Mouse (Mus musculus): ENCODE results near the gene Ccn6. TPM values are rescaled to one million over a fixed set of nuclear protein-coding genes. Genes with fewer than 3 reads are reported as not detected.
A peak's percentile ranks its signal among the peaks of the same experiment; 100 is the strongest.

The Ccn6 gene
- polyA plus RNA-seq, 1 experiment from 2014 or later, result 0.56 TPM

DNA sequence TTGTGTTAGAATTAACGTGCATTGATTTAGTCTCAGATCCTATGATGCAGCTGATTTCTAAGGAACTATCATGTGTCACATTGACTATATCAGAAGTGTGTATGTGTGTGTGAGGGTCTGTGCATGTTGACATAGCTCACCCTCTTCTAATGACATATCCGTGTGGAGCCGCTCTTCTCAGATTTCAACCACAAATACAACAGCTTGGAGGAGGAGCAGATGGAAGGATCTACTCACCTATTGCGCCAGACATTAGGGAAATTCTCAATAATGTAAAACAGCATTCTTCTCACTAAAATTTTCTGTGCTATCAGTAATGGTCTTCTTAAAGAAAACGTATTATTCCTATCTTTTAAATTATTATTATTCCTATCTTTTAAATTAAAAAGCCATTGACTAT is 6.9 kb downstream of the Ccn6 start:
- Histone ChIP-seq H3K9me3 (ENCODE audit: control insufficient read depth, low read length) (no peaks in the 10 kb centered on the region), H3K4me2 (ENCODE audit: low read depth, low read length) (no peak overlapping the region), H3K9ac (ENCODE audit: low read depth, low read length) (no peak overlapping the region), H3K4me1 (ENCODE audit: control insufficient read depth, insufficient read depth, low read length) (no peaks in the 10 kb centered on the region), H3K27me3 (replicated peaks; ENCODE audit: control insufficient read depth, insufficient read depth, low read length) (no peaks in the 10 kb centered on the region), H3K27ac (replicated peaks; ENCODE audit: low read depth, low read length) (no peak overlapping the region), H3K36me3 (ENCODE audit: control insufficient read depth, insufficient read depth, low read length) (no peaks in the 10 kb centered on the region), H3K4me3 (ENCODE audit: low read depth, low read length) (no peak overlapping the region)
- ATAC-seq (ENCODE audit: low read depth), result peak; percentile 20; the same call in 1 of the 2 replicates
- no peak for DNase-seq (ENCODE audit: low spot score)
- WGBS, result 69% methylated on average over 5 of the region's 5 CpGs

DNA sequence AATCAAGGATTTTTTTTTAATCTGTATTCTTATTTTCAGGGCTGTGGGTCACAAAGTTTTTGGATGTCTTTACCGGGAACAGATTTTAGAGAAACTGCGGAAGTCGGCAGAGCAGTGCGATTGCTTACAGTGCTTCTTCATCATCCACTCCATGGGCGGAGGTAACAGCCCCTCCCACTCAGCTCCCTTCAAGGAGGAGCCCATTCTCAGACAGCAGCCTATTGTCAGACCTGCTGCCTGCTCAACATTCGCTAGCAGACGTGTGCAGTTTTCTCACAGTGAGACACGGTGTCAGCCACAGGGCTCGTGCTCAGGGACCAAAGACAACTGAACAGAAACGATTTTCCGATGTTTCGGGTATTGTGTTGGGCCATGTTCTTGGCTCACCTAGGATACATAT is 21.4 kb downstream of the Ccn6 start:
- H3K4me3 ChIP-seq (ENCODE audit: low read depth, low read length), result no peak overlapping the region
- H3K4me1 ChIP-seq (ENCODE audit: control insufficient read depth, insufficient read depth, low read length), result no peaks in the 10 kb centered on the region
- no peaks in the 10 kb centered on the region for H3K27me3 ChIP-seq (replicated peaks; ENCODE audit: control insufficient read depth, insufficient read depth, low read length)
- 88% methylated on average over 12 of the region's 12 CpGs for WGBS
- no peak overlapping the region for H3K27ac ChIP-seq (replicated peaks; ENCODE audit: low read depth, low read length)
- H3K4me2 ChIP-seq (ENCODE audit: low read depth, low read length), result no peak overlapping the region
- H3K9ac ChIP-seq (ENCODE audit: low read depth, low read length), result no peak overlapping the region
- H3K9me3 ChIP-seq (ENCODE audit: control insufficient read depth, low read length), result no peaks in the 10 kb centered on the region
- DNase-seq (ENCODE audit: low spot score) (no peak), ATAC-seq (ENCODE audit: low read depth) (no peak)
- H3K36me3 ChIP-seq (ENCODE audit: control insufficient read depth, insufficient read depth, low read length), result peaks cover 83% of the 10 kb centered on the region

DNA sequence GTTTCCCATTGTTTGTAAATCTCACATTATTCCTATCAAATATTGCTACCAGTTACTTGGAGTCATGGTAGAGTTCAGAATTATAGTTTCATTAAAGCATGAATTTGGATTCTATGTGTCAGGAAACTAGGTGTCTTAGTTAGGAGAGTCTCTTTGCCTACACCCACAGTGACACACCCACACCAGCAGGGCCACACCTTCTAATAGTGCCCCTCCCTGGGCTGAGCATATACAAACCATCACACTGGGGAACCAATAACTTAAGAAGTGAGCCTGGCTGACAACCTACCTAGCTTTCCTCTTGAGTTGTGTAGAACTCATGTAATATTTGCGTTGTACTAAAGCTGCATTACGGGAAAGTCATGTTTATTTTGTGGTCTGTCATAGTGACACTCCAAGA is 22.2 kb downstream of the Ccn6 start:
- no peaks in the 10 kb centered on the region for H3K27me3 ChIP-seq (replicated peaks; ENCODE audit: control insufficient read depth, insufficient read depth, low read length)
- WGBS, result 97% methylated on average over 2 of the region's 2 CpGs
- no peaks in the 10 kb centered on the region for H3K9me3 ChIP-seq (ENCODE audit: control insufficient read depth, low read length)
- H3K9ac ChIP-seq (ENCODE audit: low read depth, low read length), result no peak overlapping the region
- ATAC-seq (ENCODE audit: low read depth), result no peak
- H3K36me3 ChIP-seq (ENCODE audit: control insufficient read depth, insufficient read depth, low read length), result peaks cover 77% of the 10 kb centered on the region
- H3K4me3 ChIP-seq (ENCODE audit: low read depth, low read length), result no peak overlapping the region
- no peak overlapping the region for H3K4me2 ChIP-seq (ENCODE audit: low read depth, low read length)
- DNase-seq (ENCODE audit: low spot score), result no peak
- no peak overlapping the region for H3K27ac ChIP-seq (replicated peaks; ENCODE audit: low read depth, low read length)
- no peaks in the 10 kb centered on the region for H3K4me1 ChIP-seq (ENCODE audit: control insufficient read depth, insufficient read depth, low read length)

DNA sequence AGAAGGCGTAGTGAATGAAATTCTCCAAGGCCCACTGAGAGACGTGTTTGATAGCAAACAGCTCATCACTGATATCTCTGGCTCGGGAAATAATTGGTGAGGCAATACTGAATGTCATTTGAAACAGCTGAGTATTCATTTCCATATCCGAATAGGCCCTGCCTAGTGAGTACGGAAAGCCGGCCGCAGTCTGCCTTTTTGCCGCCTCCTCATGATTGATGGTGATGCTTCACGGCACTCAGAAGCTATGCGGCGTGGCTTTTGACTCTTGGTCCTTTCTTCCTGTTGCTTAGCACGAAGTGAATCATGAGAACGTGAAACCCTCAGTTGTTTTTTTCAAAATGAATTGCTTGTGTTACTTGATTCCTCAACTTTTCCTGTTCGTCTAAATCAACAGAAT is 22.8 kb downstream of the Ccn6 start:
- Histone ChIP-seq H3K4me2 (ENCODE audit: low read depth, low read length) (no peak overlapping the region), H3K9ac (ENCODE audit: low read depth, low read length) (no peak overlapping the region), H3K4me3 (ENCODE audit: low read depth, low read length) (no peak overlapping the region), H3K27me3 (replicated peaks; ENCODE audit: control insufficient read depth, insufficient read depth, low read length) (no peaks in the 10 kb centered on the region), H3K9me3 (ENCODE audit: control insufficient read depth, low read length) (no peaks in the 10 kb centered on the region), H3K36me3 (ENCODE audit: control insufficient read depth, insufficient read depth, low read length) (peaks cover 72% of the 10 kb centered on the region), H3K27ac (replicated peaks; ENCODE audit: low read depth, low read length) (no peak overlapping the region), H3K4me1 (ENCODE audit: control insufficient read depth, insufficient read depth, low read length) (peaks cover 5% of the 10 kb centered on the region; the same call in 1 of the 2 replicates)
- DNase-seq (ENCODE audit: low spot score) (no peak), ATAC-seq (ENCODE audit: low read depth) (no peak)
- WGBS, result 79% methylated on average over 14 of the region's 14 CpGs

DNA sequence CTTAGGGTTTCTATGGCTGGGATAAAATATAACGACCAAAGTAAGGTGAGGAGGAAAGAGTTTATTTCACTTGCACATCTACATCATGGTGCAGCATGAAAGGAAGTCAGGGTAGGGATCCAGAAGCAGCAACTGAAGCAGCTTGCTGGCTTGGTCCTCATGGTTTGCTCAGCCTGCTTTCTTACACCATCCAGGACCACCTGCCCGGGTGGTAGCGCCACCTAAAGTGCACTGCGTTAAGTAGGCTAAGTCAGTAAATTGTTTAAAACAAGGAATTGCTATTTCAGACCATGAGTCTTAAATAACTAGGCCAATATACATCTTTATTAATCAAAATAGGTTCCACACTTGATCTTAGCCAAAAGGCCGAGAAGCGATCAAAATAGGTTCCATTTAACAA is 24.8 kb downstream of the Ccn6 start:
- WGBS, result 89% methylated on average over 6 of the region's 6 CpGs
- Histone ChIP-seq H3K4me1 (ENCODE audit: control insufficient read depth, insufficient read depth, low read length) (peaks cover 12% of the 10 kb centered on the region), H3K27ac (replicated peaks; ENCODE audit: low read depth, low read length) (no peak overlapping the region), H3K9me3 (ENCODE audit: control insufficient read depth, low read length) (no peaks in the 10 kb centered on the region), H3K36me3 (ENCODE audit: control insufficient read depth, insufficient read depth, low read length) (peaks cover 53% of the 10 kb centered on the region), H3K9ac (ENCODE audit: low read depth, low read length) (no peak overlapping the region), H3K4me2 (ENCODE audit: low read depth, low read length) (no peak overlapping the region), H3K4me3 (ENCODE audit: low read depth, low read length) (no peak overlapping the region), H3K27me3 (replicated peaks; ENCODE audit: control insufficient read depth, insufficient read depth, low read length) (no peaks in the 10 kb centered on the region)
- no peak for ATAC-seq (ENCODE audit: low read depth)
- no peak for DNase-seq (ENCODE audit: low spot score)

DNA sequence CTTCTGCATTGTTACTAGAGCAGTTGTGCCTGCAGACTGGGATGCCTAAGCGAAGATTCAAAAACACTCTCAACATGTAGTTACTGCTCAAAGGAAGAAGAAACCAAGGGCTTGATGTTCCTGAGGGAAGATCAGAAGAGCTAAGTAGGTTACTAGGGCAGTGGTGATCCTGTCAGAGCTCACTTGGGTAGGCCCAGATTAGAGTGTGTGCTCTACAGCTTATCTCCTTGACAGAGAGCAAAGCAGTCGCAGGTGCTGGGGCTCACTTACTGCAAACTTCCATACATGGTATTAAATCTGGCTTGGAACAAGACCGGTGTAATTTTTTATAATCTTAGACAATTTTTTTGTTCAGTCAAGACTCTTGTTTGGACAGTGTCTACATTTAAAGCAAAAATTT is 25.8 kb downstream of the Ccn6 start:
- Histone ChIP-seq H3K27ac (replicated peaks; ENCODE audit: low read depth, low read length) (no peak overlapping the region), H3K4me1 (ENCODE audit: control insufficient read depth, insufficient read depth, low read length) (peaks cover 12% of the 10 kb centered on the region), H3K4me2 (ENCODE audit: low read depth, low read length) (no peak overlapping the region), H3K4me3 (ENCODE audit: low read depth, low read length) (no peak overlapping the region), H3K9ac (ENCODE audit: low read depth, low read length) (no peak overlapping the region), H3K9me3 (ENCODE audit: control insufficient read depth, low read length) (no peaks in the 10 kb centered on the region), H3K27me3 (replicated peaks; ENCODE audit: control insufficient read depth, insufficient read depth, low read length) (no peaks in the 10 kb centered on the region), H3K36me3 (ENCODE audit: control insufficient read depth, insufficient read depth, low read length) (peaks cover 43% of the 10 kb centered on the region)
- ATAC-seq (ENCODE audit: low read depth), result no peak
- DNase-seq (ENCODE audit: low spot score), result no peak
- WGBS, result 92% methylated on average over 3 of the region's 3 CpGs

DNA sequence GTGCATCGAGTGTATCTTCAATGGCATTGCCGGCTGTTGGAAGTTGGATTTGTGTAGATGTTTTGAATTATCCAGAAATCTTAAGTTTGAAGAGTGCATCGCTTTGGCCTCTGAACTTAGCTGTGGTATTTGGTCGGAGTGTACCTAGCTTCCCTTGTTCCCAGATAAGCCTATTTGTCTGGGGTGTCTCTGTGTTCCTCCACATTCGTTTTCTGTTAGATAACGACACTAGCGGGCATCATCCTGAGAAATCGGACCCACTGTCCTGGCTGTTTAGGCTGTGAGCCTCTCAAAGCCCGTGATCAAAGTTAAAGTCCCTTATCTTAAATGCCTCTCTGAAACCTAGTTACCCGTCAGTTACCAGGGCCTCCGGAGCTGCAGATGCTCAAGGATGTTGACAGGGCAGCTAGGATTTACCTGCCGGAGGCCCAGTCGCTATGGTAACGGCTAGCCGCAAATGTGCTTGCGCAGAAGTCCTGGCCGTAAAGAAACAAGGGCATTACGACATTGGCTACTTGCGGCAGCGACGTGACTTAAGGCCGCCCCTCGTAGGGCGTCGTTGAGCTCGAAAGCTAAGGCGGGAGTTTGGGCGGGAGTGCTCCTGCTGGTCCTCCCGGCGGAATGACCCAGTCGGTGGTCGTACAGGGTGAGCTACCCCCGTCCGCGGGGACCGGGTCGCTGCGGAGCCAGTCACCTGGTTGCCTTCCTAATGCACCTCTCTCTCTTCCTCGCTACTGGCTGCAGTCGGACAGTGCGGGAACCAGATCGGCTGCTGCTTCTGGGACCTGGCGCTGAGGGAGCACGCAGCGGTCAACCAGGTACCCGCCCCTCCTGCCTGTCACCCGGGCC is 29.9 kb downstream of the Ccn6 start, which contains the start of the genes Fam229b and Tube1:
Gene Fam229b, minus strand, starts transcription at position 453 of the 849 bp plus-strand sequence.
Gene Tube1, plus strand, starts transcription at position 515 of the 849 bp plus-strand sequence.
- no peaks in the 10 kb centered on the region for H3K27me3 ChIP-seq (replicated peaks; ENCODE audit: control insufficient read depth, insufficient read depth, low read length)
- peak within 1 kb of the TSS; percentile 88 for H3K4me2 ChIP-seq (ENCODE audit: low read depth, low read length)
- no peak within 1 kb of the TSS; the same call in 1 of the 2 replicates for H3K27ac ChIP-seq (replicated peaks; ENCODE audit: low read depth, low read length)
- H3K4me1 ChIP-seq (ENCODE audit: control insufficient read depth, insufficient read depth, low read length), result peaks cover 12% of the 10 kb centered on the region
- DNase-seq (ENCODE audit: low spot score) (peak; percentile 99), ATAC-seq (ENCODE audit: low read depth) (peak; percentile 93)
- H3K9ac ChIP-seq (ENCODE audit: low read depth, low read length), result peak within 1 kb of the TSS; percentile 80
- peak within 1 kb of the TSS; percentile 79 for H3K4me3 ChIP-seq (ENCODE audit: low read depth, low read length)
- H3K36me3 ChIP-seq (ENCODE audit: control insufficient read depth, insufficient read depth, low read length), result peaks cover 17% of the 10 kb centered on the region
- no peaks in the 10 kb centered on the region for H3K9me3 ChIP-seq (ENCODE audit: control insufficient read depth, low read length)
- 5% methylated on average over 44 of the region's 47 CpGs for WGBS

DNA sequence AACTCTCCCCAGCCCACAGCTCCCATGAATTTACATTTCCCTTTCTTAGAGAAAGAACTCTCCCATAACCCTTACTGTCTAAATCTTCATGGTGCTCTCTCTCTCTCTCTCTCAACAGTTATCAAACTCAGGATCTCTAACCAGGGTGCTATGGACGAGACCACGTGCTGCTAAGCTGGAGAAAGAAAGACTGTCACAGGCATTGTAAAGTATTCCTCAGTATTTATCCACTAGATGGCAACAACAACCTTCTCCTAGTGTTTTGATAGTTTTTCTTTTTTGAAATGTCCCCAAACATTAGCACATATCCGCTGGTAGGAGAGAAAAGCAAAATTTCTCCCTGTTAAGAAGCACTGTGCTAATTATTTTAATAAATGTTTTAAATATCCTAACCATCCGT is 42.2 kb downstream of the Ccn6 start:
- Histone ChIP-seq H3K4me3 (ENCODE audit: low read depth, low read length) (no peak overlapping the region), H3K27me3 (replicated peaks; ENCODE audit: control insufficient read depth, insufficient read depth, low read length) (no peaks in the 10 kb centered on the region), H3K36me3 (ENCODE audit: control insufficient read depth, insufficient read depth, low read length) (no peaks in the 10 kb centered on the region), H3K27ac (replicated peaks; ENCODE audit: low read depth, low read length) (no peak overlapping the region), H3K9me3 (ENCODE audit: control insufficient read depth, low read length) (no peaks in the 10 kb centered on the region), H3K9ac (ENCODE audit: low read depth, low read length) (no peak overlapping the region), H3K4me2 (ENCODE audit: low read depth, low read length) (no peak overlapping the region), H3K4me1 (ENCODE audit: control insufficient read depth, insufficient read depth, low read length) (no peaks in the 10 kb centered on the region)
- peak; percentile 39 for DNase-seq (ENCODE audit: low spot score)
- ATAC-seq (ENCODE audit: low read depth), result no peak
- 29% methylated on average over 4 of the region's 4 CpGs for WGBS

DNA sequence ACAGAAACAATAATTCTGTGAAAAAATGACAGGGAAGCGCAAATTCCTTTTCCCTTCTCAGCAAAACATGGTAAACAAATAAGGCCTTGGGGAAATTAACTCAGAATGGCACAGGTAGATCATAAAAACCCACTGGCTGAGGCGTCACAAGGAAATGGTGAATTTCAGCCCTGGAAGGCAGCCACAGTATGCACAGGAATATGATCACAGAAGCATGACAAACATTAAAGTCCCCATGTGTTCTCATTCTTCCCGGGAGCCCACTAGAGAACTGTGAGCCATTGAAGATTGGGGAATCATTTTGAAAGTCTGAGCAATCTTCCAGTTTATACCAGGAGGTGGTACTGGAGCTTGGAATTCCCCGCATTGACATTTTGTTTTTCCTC is 54.1 kb downstream of the Ccn6 start:
- H3K9ac ChIP-seq (ENCODE audit: low read depth, low read length), result no peak overlapping the region
- no peak overlapping the region for H3K4me3 ChIP-seq (ENCODE audit: low read depth, low read length)
- ATAC-seq (ENCODE audit: low read depth) (no peak), DNase-seq (ENCODE audit: low spot score) (no peak)
- no peaks in the 10 kb centered on the region for H3K27me3 ChIP-seq (replicated peaks; ENCODE audit: control insufficient read depth, insufficient read depth, low read length)
- no peak overlapping the region for H3K27ac ChIP-seq (replicated peaks; ENCODE audit: low read depth, low read length)
- H3K9me3 ChIP-seq (ENCODE audit: control insufficient read depth, low read length), result no peaks in the 10 kb centered on the region
- WGBS, result 61% methylated on average over 4 of the region's 4 CpGs
- H3K36me3 ChIP-seq (ENCODE audit: control insufficient read depth, insufficient read depth, low read length), result peaks cover 72% of the 10 kb centered on the region
- no peak overlapping the region for H3K4me2 ChIP-seq (ENCODE audit: low read depth, low read length)
- no peaks in the 10 kb centered on the region for H3K4me1 ChIP-seq (ENCODE audit: control insufficient read depth, insufficient read depth, low read length)
